Mouse (Mus musculus): ENCODE measurements around the gene Rpl15. TPM values are rescaled to one million over a fixed set of nuclear protein-coding genes. Genes with fewer than 3 reads are reported as not detected.
"Not testable (repeated sequence)": the region's sequence is repeated elsewhere in the genome, so short reads cannot be mapped to it uniquely, and the experiment has no call there.

Gene Rpl15
- polyA plus RNA-seq, 1 experiment from 2014 or later, result 267 TPM

GRCm38 (mm10) chr14:18241786-18242185 is 29.4 kb downstream of the Rpl15 start:
- 79% methylated on average over 4 of the region's 4 CpGs for WGBS

GRCm38 (mm10) chr14:18240132-18240531 is 31.1 kb downstream of the Rpl15 start:
- Histone ChIP-seq H3K27ac (replicated peaks) (no peak overlapping the region), H3K4me3 (no peak overlapping the region), H3K36me3 (no peaks in the 10 kb centered on the region), H3K4me1 (peaks cover 21% of the 10 kb centered on the region), H3K9me3 (no peaks in the 10 kb centered on the region), H3K9ac (0 out of 2 replicates have a peak overlapping the region, but pooled peaks have one; percentile 88), H3K27me3 (replicated peaks) (no peaks in the 10 kb centered on the region), H3K4me2 (peak overlapping the region; percentile 78)
- 53% methylated on average over 7 of the region's 7 CpGs for WGBS
- ATAC-seq (ENCODE audit: extremely low read depth, insufficient number of reproducible peaks, low FRiP score, low TSS enrichment), result no peak

More at GRCm38 (mm10) chr14:18241786-18242185, 29.4 kb downstream of the Rpl15 start:
- Histone ChIP-seq H3K4me2 (no peak overlapping the region), H3K4me1 (peaks cover 16% of the 10 kb centered on the region), H3K9ac (no peak overlapping the region), H3K4me3 (no peak overlapping the region), H3K9me3 (no peaks in the 10 kb centered on the region), H3K36me3 (no peaks in the 10 kb centered on the region), H3K27me3 (replicated peaks) (no peaks in the 10 kb centered on the region), H3K27ac (replicated peaks) (no peak overlapping the region)
- no peak for ATAC-seq (ENCODE audit: extremely low read depth, insufficient number of reproducible peaks, low FRiP score, low TSS enrichment)

- Histone ChIP-seq H3K4me1 (peaks cover 30% of the 10 kb centered on the region), H3K9ac (peak within 1 kb of the TSS; percentile 88), H3K27ac (replicated peaks) (peak within 1 kb of the TSS; percentile 94), H3K36me3 (no peaks in the 10 kb centered on the region), H3K4me2 (peak within 1 kb of the TSS; percentile 78), H3K4me3 (peak within 1 kb of the TSS; percentile 92), H3K9me3 (no peaks in the 10 kb centered on the region), H3K27me3 (replicated peaks) (no peaks in the 10 kb centered on the region)
- ATAC-seq (ENCODE audit: extremely low read depth, insufficient number of reproducible peaks, low FRiP score, low TSS enrichment), result peak; percentile 87
- WGBS, result under 1% methylated on average over 66 of the region's 66 CpGs
Observed at GRCm38 (mm10) chr14:18238750-18239731, 32.1 kb downstream of the Rpl15 start, which contains the start of gene Nr1d2. Gene Nr1d2 (minus strand): TSS chr14:18239127.

GRCm38 (mm10) chr14:18238131-18238749 is 33.0 kb downstream of the Rpl15 start:
- H3K4me2 ChIP-seq, result peak overlapping the region; percentile 78
- H3K9ac ChIP-seq, result peak overlapping the region; percentile 88
- H3K4me1 ChIP-seq, result peaks cover 38% of the 10 kb centered on the region
- H3K4me3 ChIP-seq, result peak overlapping the region; percentile 92
- no peaks in the 10 kb centered on the region for H3K27me3 ChIP-seq (replicated peaks)
- peak; percentile 87 for ATAC-seq (ENCODE audit: extremely low read depth, insufficient number of reproducible peaks, low FRiP score, low TSS enrichment)
- no peaks in the 10 kb centered on the region for H3K9me3 ChIP-seq
- H3K27ac ChIP-seq (replicated peaks), result peak overlapping the region; percentile 94
- under 1% methylated on average over 70 of the region's 71 CpGs for WGBS
- H3K36me3 ChIP-seq, result no peaks in the 10 kb centered on the region

GRCm38 (mm10) chr14:18237381-18237780 is 33.8 kb downstream of the Rpl15 start:
- ATAC-seq (ENCODE audit: extremely low read depth, insufficient number of reproducible peaks, low FRiP score, low TSS enrichment), result no peak
- Histone ChIP-seq H3K27me3 (replicated peaks) (no peaks in the 10 kb centered on the region), H3K9me3 (no peaks in the 10 kb centered on the region), H3K36me3 (no peaks in the 10 kb centered on the region), H3K4me3 (peak overlapping the region; percentile 92), H3K4me1 (peaks cover 44% of the 10 kb centered on the region), H3K9ac (peak overlapping the region; percentile 88; the same call in 1 of the 2 replicates), H3K27ac (replicated peaks) (peak overlapping the region; percentile 94), H3K4me2 (peak overlapping the region; percentile 78)
- WGBS, result 75% methylated on average over 4 of the region's 4 CpGs

- 78% methylated on average over 2 of the region's 2 CpGs for WGBS
- not testable (repeated sequence) for H3K27ac ChIP-seq (replicated peaks); H3K36me3 ChIP-seq; ATAC-seq (ENCODE audit: extremely low read depth, insufficient number of reproducible peaks, low FRiP score, low TSS enrichment); H3K9ac ChIP-seq; H3K27me3 ChIP-seq (replicated peaks); H3K4me2 ChIP-seq; H3K4me3 ChIP-seq; H3K9me3 ChIP-seq
- peaks cover 44% of the 10 kb centered on the region for H3K4me1 ChIP-seq
Observed at GRCm38 (mm10) chr14:18236496-18237235, 34.5 kb downstream of the Rpl15 start.

GRCm38 (mm10) chr14:18233981-18234960 is 36.9 kb downstream of the Rpl15 start:
- H3K4me3 ChIP-seq, result peak overlapping the region; percentile 8; the same call in 1 of the 2 replicates
- H3K4me1 ChIP-seq, result peaks cover 38% of the 10 kb centered on the region
- 38% methylated on average over 5 of the region's 5 CpGs for WGBS
- H3K4me2 ChIP-seq, result peak overlapping the region; percentile 61
- no peaks in the 10 kb centered on the region for H3K36me3 ChIP-seq
- H3K27me3 ChIP-seq (replicated peaks), result no peaks in the 10 kb centered on the region
- no peak for ATAC-seq (ENCODE audit: extremely low read depth, insufficient number of reproducible peaks, low FRiP score, low TSS enrichment)
- peak overlapping the region; percentile 67 for H3K9ac ChIP-seq
- peak overlapping the region; percentile 91 for H3K27ac ChIP-seq (replicated peaks)
- H3K9me3 ChIP-seq, result no peaks in the 10 kb centered on the region

- Histone ChIP-seq H3K9me3 (no peaks in the 10 kb centered on the region), H3K27ac (replicated peaks) (peak overlapping the region; percentile 91), H3K9ac (no peak overlapping the region), H3K4me3 (no peak overlapping the region), H3K36me3 (no peaks in the 10 kb centered on the region), H3K27me3 (replicated peaks) (no peaks in the 10 kb centered on the region), H3K4me1 (peaks cover 38% of the 10 kb centered on the region), H3K4me2 (peak overlapping the region; percentile 61)
- no peak for ATAC-seq (ENCODE audit: extremely low read depth, insufficient number of reproducible peaks, low FRiP score, low TSS enrichment)
- WGBS, result 73% methylated on average over 2 of the region's 2 CpGs
Observed at GRCm38 (mm10) chr14:18233076-18233475, 38.1 kb downstream of the Rpl15 start.

GRCm38 (mm10) chr14:18231866-18232265 is 39.3 kb downstream of the Rpl15 start:
- H3K36me3 ChIP-seq; H3K4me3 ChIP-seq; H3K4me2 ChIP-seq; ATAC-seq (ENCODE audit: extremely low read depth, insufficient number of reproducible peaks, low FRiP score, low TSS enrichment); H3K27ac ChIP-seq (replicated peaks); H3K9ac ChIP-seq; H3K9me3 ChIP-seq; H3K27me3 ChIP-seq (replicated peaks): not testable (repeated sequence)
- WGBS, result 88% methylated on average over 8 of the region's 8 CpGs
- peaks cover 29% of the 10 kb centered on the region for H3K4me1 ChIP-seq

- H3K27ac ChIP-seq (replicated peaks); H3K4me3 ChIP-seq; ATAC-seq (ENCODE audit: extremely low read depth, insufficient number of reproducible peaks, low FRiP score, low TSS enrichment); H3K9ac ChIP-seq; H3K9me3 ChIP-seq; H3K4me2 ChIP-seq; H3K27me3 ChIP-seq (replicated peaks); H3K36me3 ChIP-seq: not testable (repeated sequence)
- WGBS, result 88% methylated on average over 10 of the region's 10 CpGs
- peaks cover 26% of the 10 kb centered on the region for H3K4me1 ChIP-seq
Observed at GRCm38 (mm10) chr14:18229751-18230150, 41.4 kb downstream of the Rpl15 start.
